ENCODE assay signal across 9 mouse cellular contexts in genomic region chr14:105483352-105484083, GRCm38 (mm10).
DNase-seq lines count a peak whose midpoint lies in the region; ATAC-seq and TF ChIP-seq lines count a peak whose summit lies in the region.
"Had no signal": no experiment of that assay in that cellular context is flagged by ENCODE, and none has a peak within 500 bp of the region (broad histone marks: within the 10 kb centered on the region; RNA-seq: fewer than 3 reads in every experiment).

No protein-coding gene starts in this region.

- H3K27ac ChIP-seq in intestine, embryonic 16.5 days (ENCODE audit: low read length) = peak overlapping the region; percentile 33
- H3K27ac ChIP-seq in limb, embryonic 14.5 days (replicated peaks; ENCODE audit: low read depth, low read length) = 0 out of 2 replicates have a peak overlapping the region, but pooled peaks have one; percentile 38
- peak overlapping the region; percentile 68 for H3K27ac ChIP-seq in midbrain, embryonic 11.5 days (ENCODE audit: low read depth, low read length)
- H3K27ac ChIP-seq in stomach, embryonic 15.5 days = peak overlapping the region; percentile 32

- no peaks in the 10 kb centered on the region for H3K36me3 ChIP-seq in intestine, embryonic 16.5 days (ENCODE audit: control insufficient read depth, insufficient read depth, low read length)
- H3K36me3 ChIP-seq in limb, embryonic 14.5 days (ENCODE audit: control insufficient read depth, insufficient read depth, low read length) = no peaks in the 10 kb centered on the region
- no peaks in the 10 kb centered on the region for H3K36me3 ChIP-seq in midbrain, embryonic 11.5 days (ENCODE audit: control insufficient read depth, insufficient read depth, low read length)
- H3K36me3 ChIP-seq in stomach, embryonic 15.5 days = no peaks in the 10 kb centered on the region

- H3K27me3 ChIP-seq in intestine, embryonic 16.5 days (replicated peaks; ENCODE audit: control insufficient read depth, insufficient read depth, low read length) = no peaks in the 10 kb centered on the region
- H3K27me3 ChIP-seq in limb, embryonic 14.5 days (ENCODE audit: control insufficient read depth, insufficient read depth, low read length) = no peaks in the 10 kb centered on the region
- peaks cover 20% of the 10 kb centered on the region for H3K27me3 ChIP-seq in midbrain, embryonic 11.5 days (ENCODE audit: control insufficient read depth, insufficient read depth, low read length)
- no peaks in the 10 kb centered on the region for H3K27me3 ChIP-seq in stomach, embryonic 15.5 days (replicated peaks)
- H3K27me3 ChIP-seq: CH12.LX had no signal

- DNase-seq in gastrocnemius, postnatal 10 days = peak; percentile 31
- DNase-seq in gastrocnemius, adult 18-20 months (ENCODE audit: low spot score) = no peak
- DNase-seq in cerebellum, postnatal 25 days = peak; percentile 36 to 40
- peak; percentile 95 for DNase-seq in heart, adult 11 months
- DNase-seq in limb, embryonic 14.5 days (ENCODE audit: low spot score) = peak; percentile 49
- no peak for DNase-seq in midbrain, embryonic 11.5 days (ENCODE audit: low spot score, missing footprints)

- TF ChIP-seq POLR2A in limb, embryonic 14.5 days (IDR thresholded peaks at IDR 0.05; ENCODE audit: borderline replicate concordance, extremely low read depth, insufficient read depth, insufficient read length) = no peak

- 18% methylated on average over 21 of the region's 21 CpGs for WGBS in intestine, embryonic 16.5 days
- WGBS in limb, embryonic 14.5 days = 13% methylated on average over 21 of the region's 21 CpGs
- WGBS in midbrain, embryonic 11.5 days = 7% methylated on average over 21 of the region's 21 CpGs
- 18% methylated on average over 21 of the region's 21 CpGs for WGBS in stomach, embryonic 15.5 days

- peak; percentile 91 for ATAC-seq in intestine, embryonic 16.5 days
- ATAC-seq in limb, embryonic 14.5 days (ENCODE audit: low FRiP score, low read depth) = peak; percentile 76
- peak; percentile 97 for ATAC-seq in midbrain, embryonic 11.5 days (ENCODE audit: low FRiP score)
- peak; percentile 89 for ATAC-seq in stomach, embryonic 15.5 days (ENCODE audit: insufficient read depth, low FRiP score, low read depth)

- H3K9ac ChIP-seq in intestine, embryonic 16.5 days (ENCODE audit: low read depth, low read length) = peak overlapping the region; percentile 61
- peak overlapping the region; percentile 14 for H3K9ac ChIP-seq in limb, embryonic 14.5 days (ENCODE audit: low read depth, low read length, severe bottlenecking)
- peak overlapping the region; percentile 47 for H3K9ac ChIP-seq in midbrain, embryonic 11.5 days (ENCODE audit: low read length)
- H3K9ac ChIP-seq in stomach, embryonic 15.5 days = no peak overlapping the region

- no peaks in the 10 kb centered on the region for H3K9me3 ChIP-seq in intestine, embryonic 16.5 days (ENCODE audit: control insufficient read depth, low read length)
- H3K9me3 ChIP-seq in limb, embryonic 14.5 days (ENCODE audit: control insufficient read depth, low read length) = no peaks in the 10 kb centered on the region
- H3K9me3 ChIP-seq in midbrain, embryonic 11.5 days (ENCODE audit: control insufficient read depth, low read length) = no peaks in the 10 kb centered on the region
- no peaks in the 10 kb centered on the region for H3K9me3 ChIP-seq in stomach, embryonic 15.5 days

- H3K4me1 ChIP-seq in intestine, embryonic 16.5 days (ENCODE audit: control insufficient read depth, insufficient read depth, low read length) = peaks cover 8% of the 10 kb centered on the region
- peaks cover 24% of the 10 kb centered on the region for H3K4me1 ChIP-seq in limb, embryonic 14.5 days (ENCODE audit: control insufficient read depth, insufficient read depth, low read length)
- H3K4me1 ChIP-seq in midbrain, embryonic 11.5 days (ENCODE audit: control insufficient read depth, insufficient read depth, low read length) = peaks cover 12% of the 10 kb centered on the region
- no peaks in the 10 kb centered on the region for H3K4me1 ChIP-seq in stomach, embryonic 15.5 days

- H3K4me2 ChIP-seq in intestine, embryonic 16.5 days (ENCODE audit: low read depth, low read length) = peak overlapping the region; percentile 56
- H3K4me2 ChIP-seq in limb, embryonic 14.5 days (replicated peaks; ENCODE audit: low read depth, low read length, severe bottlenecking) = peak overlapping the region; percentile 41
- H3K4me2 ChIP-seq in midbrain, embryonic 11.5 days = peak overlapping the region; percentile 39
- peak overlapping the region; percentile 51 for H3K4me2 ChIP-seq in stomach, embryonic 15.5 days

- peak overlapping the region; percentile 35 for H3K4me3 ChIP-seq in intestine, embryonic 16.5 days (ENCODE audit: low read length)
- H3K4me3 ChIP-seq in limb, embryonic 14.5 days (replicated peaks; ENCODE audit: low read length) = peak overlapping the region; percentile 26
- peak overlapping the region; percentile 16; the same call in 1 of the 2 replicates for H3K4me3 ChIP-seq in midbrain, embryonic 11.5 days (ENCODE audit: low read depth, low read length)
- H3K4me3 ChIP-seq in stomach, embryonic 15.5 days (replicated peaks) = peak overlapping the region; percentile 19

Comparison
In these comparisons a context has a peak if more than half of its experiments do, and no peak if none do; other contexts are left out.
1. DNase-seq: peak in gastrocnemius, postnatal 10 days (single experiment), cerebellum, postnatal 25 days (2 of 2), heart, adult 11 months (single experiment) and limb, embryonic 14.5 days (single experiment); none in gastrocnemius, adult 18-20 months (single experiment) and midbrain, embryonic 11.5 days (single experiment).
2. Peak in every context shown above with its lines, with median percentiles within 50 percentile points of each other: ATAC-seq, H3K27ac ChIP-seq, H3K4me2 ChIP-seq and H3K4me3 ChIP-seq.